Mouse (Mus musculus) brain, embryonic 14.5 days (tissue): Measurements from ENCODE around the gene Tor1a. TPM values are rescaled to one million over a fixed set of nuclear protein-coding genes. Genes with fewer than 3 reads are reported as not detected.
"Not testable (repeated sequence)": the region's sequence is repeated elsewhere in the genome, so short reads cannot be mapped to it uniquely, and the experiment has no call there.

Experiments
- DNase-seq: peaks from one replicate; pipeline ENCODE4 v3.0.0-alpha.2; 2011; ENCODE audit warnings: low read depth
- CTCF ChIP-seq: fragments of 200-500 bp; IDR thresholded peaks from 2 replicates; pipeline ENCODE4 v1.5.1; 2012; ENCODE audit warnings: inconsistent platforms, mild to moderate bottlenecking, moderate library complexity, borderline replicate concordance; ENCODE audit not compliant: insufficient read depth, insufficient read length; ENCODE audit errors: extremely low read depth
- POLR2A ChIP-seq: fragments of 200-500 bp; IDR thresholded peaks from 2 replicates; pipeline ENCODE4 v1.6.1; 2012; ENCODE audit warnings: mild to moderate bottlenecking, inconsistent platforms, borderline replicate concordance; ENCODE audit not compliant: poor library complexity, insufficient read depth, insufficient read length, severe bottlenecking; ENCODE audit errors: extremely low read depth
- polyA plus RNA-seq: library from polyadenylated mRNA; depleted of rRNA; stranded (reverse); fragments of >200 nt; gene quantifications from 2 replicates; pipeline ENCODE4 v1.2.3, GENCODE M21; 2012

Tor1a gene
- polyA plus RNA-seq, 1 experiment, result 66.9 TPM

DNA sequence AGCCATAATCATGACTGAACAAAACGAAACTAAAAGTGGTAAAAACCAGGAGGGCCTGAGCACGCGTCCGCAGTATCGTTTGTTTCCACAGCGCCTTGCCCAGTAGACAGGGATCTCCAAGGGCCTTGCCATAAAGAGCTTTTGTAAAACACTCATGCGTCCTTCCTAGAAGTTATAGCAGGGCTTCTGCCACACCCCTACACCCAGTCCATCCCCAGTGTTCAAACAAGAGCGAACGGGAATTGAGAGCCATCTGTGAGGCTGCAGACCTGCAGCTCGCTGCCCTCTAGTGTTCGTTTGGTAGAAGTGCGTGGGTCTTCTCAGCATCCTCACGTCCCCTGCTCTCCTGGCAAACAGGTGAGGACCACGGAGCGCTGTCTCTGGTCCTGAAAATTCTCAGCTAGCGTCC is 25.1 kb downstream of the Tor1a start:
- peak; percentile 88 for DNase-seq
- TF ChIP-seq CTCF (peak; percentile 96), POLR2A (no peak)

DNA sequence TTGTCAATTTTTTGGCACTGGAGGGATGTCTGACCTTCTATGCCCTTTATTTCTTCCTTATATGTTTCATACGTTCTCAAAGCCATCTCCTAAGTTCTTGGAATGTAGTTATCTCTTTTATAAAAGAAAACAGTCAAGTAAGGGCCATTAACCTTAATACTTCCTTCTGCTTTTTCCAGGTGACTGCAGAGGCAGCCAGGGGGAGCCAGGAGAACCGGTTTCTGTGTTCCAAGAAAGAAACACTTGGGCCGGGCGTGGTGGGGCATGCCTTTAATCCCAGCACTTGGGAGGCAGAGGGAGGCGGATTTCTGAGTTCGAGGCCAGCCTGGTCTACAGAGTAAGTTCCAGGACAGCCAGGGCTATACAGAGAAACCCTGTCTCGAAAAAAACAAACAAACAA is 25.6 kb downstream of the Tor1a start:
- DNase-seq, result not testable (repeated sequence)

DNA sequence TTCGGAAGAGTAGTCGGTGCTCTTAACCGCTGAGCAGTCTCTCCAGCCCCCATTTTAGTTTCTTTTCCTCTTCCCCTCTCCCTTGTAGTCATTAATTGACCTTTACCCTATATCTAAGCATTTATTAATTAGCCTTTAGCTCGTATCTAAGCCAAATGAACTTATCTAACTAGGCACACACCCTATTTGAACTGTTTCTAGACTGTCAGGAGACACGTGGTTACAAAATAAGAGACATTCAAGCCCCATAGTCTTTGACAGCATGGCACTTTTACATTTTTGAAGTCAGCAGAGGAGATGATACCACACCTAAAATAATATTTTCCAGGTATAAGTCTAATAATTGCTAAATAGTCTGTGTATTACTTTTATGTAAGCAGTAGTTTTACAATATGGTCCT is 26.1 kb downstream of the Tor1a start:
- DNase-seq, result no peak
- TF ChIP-seq POLR2A, result no peak
- TF ChIP-seq CTCF, result no peak

DNA sequence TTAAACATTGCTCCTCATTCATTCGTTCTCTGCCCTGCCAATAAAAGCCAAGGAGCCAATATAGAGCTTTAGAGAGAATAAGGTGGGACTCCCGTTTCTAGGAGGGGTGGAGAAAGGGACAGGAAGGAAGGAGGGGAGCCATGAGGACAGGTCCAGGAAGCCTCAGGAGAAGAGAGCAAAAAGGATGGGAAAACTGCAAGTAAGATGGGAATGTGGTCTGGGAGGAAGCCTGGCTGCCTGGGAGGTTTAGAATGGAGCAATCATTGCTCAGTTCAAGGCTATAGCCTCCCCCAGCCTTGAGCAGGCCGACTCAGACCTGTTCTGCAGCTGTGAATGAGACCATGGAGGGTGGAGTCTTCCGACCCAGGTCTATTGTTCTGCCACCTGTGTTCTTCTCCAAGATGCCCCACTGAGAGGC is 29.1 kb downstream of the Tor1a start:
- no peak for DNase-seq
- TF ChIP-seq POLR2A, result no peak
- no peak for TF ChIP-seq CTCF

DNA sequence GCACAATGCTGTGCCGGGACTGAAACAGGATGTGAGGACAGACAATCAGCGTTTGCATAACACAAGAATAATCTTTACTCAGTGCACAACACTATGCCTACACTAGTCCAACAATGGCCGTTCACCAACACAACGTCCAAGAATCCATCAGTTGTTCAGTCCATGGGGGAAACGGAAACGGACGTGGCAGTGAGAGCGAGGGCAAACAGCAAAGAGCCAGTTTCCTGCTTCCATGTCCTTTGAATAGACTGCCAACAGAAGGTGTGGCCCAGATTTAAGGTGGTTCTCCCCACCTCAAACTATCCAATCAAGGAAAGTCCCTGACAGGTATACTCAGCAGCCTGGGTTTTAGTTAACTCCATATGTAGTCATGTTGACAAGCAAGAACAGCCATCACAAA is 30.0 kb downstream of the Tor1a start:
- no peak for DNase-seq
- no peak for TF ChIP-seq CTCF
- TF ChIP-seq POLR2A, result no peak

DNA sequence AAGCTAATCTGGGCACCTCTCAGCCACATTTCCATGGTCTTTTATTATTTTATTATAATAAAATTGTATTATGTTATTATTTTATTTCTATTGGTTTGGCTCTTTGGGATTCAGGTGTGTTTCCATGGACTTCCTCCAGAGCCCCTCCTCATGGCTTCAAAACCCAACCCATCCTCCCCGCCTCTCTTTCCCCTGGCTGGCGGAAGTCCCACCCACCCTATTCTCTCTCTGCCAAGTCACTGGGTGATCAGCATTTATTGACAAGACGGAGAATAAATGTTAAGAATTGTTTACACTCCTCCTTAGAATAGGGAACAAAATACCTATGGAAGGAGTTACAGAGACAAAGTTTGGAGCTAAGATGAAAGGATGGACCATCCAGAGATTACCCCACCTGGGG is 30.9 kb downstream of the Tor1a start:
- DNase-seq, result no peak
- no peak for TF ChIP-seq POLR2A
- TF ChIP-seq CTCF, result no peak

DNA sequence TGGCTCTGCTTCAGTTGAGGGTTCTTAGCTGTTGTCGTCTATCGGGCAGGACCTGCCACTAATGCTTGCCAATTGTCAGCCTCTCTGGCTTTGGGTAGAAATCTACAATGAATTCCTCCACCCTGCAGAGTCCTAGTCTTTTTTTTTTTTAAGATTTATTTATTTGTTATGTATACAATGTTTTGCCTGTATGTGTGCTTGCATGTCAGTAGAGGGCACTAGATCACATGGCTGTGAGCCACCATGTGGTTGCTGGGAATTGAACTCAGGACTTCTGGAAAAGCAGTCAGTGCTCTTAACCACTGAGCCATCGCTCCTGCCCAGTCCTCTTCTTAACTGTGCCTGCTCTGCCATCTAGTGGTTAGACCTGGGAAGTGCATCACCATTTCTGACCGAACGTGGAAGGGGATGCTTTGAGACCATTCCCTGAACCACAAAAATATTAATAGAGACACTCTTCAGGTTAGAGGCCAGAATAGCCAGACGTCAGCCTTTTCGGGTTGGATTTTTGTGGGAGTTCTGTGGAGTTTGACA is 33.7 kb downstream of the Tor1a start:
- TF ChIP-seq CTCF (peak; percentile 81), POLR2A (no peak)
- peak; percentile 82 for DNase-seq

DNA sequence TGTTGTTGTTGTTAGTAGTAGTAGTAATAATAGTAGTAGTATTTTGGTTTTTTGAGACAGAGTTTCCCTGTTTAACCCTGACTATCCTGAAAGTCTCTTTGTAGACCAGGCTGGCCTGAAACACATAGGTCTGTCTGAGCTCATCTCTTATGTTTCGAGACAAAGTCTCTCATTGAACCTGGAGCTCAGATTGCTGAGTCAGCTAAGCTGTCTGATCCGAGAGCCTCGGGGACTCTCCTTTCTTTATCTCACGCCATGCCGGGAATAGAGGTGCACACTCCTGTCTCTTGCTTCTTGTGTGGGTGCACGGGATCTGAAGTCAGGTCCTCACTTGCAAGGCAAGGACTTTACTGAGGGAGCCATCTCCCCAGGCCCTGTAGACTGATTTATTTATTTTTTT is 34.7 kb downstream of the Tor1a start:
- TF ChIP-seq POLR2A (no peak), CTCF (no peak)
- no peak for DNase-seq

DNA sequence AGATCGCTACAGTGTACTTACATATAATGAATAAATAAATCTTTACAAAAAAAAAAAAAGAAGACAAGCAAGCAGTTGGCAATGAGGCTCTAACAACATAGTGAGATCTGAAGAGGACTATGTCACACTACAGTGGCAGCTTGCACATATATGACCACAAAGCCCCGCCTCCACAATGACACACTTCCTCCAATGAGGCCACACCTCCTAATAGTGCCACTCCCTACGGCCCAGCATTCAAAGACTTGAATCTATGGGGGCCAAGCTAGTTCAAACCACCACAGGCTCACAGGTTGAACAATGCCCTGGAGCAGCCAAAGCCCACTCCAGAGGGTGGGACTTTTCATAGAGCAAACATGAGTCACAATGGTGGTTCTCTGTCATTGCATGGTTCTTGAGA is 35.8 kb downstream of the Tor1a start:
- no peak for DNase-seq
- no peak for TF ChIP-seq POLR2A
- TF ChIP-seq CTCF, result no peak

DNA sequence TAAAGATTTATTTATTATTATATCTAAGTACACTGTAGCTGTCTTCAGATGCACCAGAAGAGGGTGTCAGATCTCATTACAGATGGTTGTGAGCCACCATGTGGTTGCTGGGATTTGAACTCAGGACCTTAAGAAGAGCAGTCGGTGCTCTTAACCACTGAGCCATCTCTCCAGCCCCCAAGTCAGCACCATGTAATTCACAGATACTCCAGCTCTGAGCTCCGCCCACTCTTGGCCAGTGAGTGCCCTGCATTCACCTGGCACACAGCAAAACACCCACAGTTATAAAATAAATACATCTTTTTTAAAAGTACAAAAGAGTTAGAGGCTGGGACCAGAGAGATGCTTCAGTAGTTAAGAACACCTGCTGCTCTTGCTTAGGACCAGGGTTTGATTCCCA is 36.9 kb downstream of the Tor1a start:
- DNase-seq, result not testable (repeated sequence)

DNA sequence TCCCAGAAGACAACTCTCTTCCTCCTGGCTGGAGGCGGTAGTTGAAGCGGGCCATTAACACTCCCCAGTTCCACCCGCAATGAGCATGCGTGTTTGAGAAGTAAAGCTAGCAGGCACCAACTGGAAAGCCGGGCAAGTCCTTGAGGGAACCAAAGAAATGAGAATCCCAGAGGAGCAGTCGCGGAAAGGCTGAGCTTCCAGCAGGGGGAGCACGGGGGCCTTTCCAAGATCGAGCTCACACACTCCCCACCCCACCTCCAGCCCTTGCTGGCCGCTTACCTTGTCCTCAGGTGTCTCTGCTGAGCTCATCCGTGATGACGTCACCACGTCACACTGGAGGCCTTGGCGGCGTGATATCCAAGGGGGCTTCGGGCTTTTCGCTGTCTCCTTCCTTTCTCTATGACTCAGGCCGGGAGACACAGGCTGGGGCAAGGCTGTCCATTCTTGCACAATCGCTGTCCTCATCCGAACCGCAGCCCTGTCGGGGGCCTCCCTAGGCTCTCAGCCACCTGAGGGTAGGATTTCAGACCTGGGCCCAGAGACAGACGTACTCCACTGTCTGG is 38.2 kb downstream of the Tor1a start, which contains the start of gene Ptges:
Gene Ptges, minus strand, starts transcription at position 381 of the 563 bp plus-strand sequence.
- TF ChIP-seq POLR2A (no peak), CTCF (peak; percentile 86)
- peak; percentile 90 for DNase-seq

DNA sequence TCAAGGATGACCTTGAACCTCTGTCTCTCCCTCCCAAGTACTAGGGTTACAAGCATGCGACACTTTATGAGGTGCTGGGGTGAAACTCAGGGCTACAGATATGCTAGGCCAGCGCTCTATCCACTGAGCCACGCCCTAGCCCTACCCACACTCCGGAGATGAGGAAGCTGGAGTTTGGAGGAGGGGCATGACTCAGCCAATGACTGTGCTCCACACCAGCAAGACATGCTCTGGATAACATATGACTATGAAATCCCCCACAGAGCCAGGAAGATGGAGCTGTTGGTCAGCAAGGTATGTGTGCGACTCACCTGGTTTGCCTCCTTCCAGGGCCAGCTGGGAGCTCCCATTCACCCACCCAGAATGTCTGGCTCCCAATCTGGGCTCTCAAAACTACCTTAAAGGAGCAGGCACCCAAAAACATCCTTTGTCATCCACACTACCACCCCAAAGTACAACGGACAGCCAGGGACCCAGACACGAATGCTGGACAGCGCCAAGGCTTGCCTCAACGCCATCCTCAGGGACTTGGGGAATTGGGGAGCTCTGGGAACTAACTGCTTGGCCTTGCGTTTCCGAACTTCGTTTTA is 38.7 kb downstream of the Tor1a start:
- TF ChIP-seq POLR2A (no peak), CTCF (no peak)
- no peak for DNase-seq

DNA sequence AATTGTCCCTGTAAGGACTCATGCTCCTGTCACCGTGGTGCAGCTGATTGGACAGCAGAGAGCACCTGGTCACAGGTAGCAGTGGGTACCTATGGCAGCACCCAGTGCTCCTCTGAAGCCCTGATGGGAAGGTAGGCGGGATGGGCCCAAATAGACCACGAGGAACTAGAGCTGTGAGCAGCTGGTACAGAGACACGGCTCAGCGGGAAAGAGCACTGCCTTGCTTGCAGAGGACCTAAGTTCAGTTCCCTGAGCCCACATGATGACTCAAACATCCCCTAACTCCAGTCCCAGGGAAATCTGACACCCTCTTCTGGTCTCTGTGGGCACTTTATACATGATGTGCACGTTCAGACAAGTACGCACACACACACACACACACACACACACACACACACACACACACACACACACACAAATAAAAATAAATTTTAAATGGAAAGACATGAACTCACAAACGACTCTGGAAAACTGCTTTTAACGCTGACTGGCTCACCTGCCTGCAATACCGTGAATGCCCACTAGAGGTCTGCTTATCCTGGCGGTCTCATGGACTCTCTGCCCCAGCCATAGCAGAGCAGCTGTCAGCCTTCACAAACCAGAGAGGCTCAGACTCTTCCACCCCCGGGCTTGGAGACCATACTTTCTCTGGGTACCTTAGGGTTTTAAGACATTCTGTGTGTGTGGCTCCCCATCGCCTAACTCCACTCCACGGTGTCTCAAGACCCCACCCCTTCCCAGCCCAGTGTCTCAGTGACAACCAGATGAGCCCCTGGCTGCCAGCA is 39.7 kb downstream of the Tor1a start:
- peak; percentile 85 for DNase-seq
- TF ChIP-seq CTCF (peak; percentile 93), POLR2A (no peak)
